Mouse (Mus musculus): ENCODE measurements around the gene Azin2.

Gene Azin2

DNA sequence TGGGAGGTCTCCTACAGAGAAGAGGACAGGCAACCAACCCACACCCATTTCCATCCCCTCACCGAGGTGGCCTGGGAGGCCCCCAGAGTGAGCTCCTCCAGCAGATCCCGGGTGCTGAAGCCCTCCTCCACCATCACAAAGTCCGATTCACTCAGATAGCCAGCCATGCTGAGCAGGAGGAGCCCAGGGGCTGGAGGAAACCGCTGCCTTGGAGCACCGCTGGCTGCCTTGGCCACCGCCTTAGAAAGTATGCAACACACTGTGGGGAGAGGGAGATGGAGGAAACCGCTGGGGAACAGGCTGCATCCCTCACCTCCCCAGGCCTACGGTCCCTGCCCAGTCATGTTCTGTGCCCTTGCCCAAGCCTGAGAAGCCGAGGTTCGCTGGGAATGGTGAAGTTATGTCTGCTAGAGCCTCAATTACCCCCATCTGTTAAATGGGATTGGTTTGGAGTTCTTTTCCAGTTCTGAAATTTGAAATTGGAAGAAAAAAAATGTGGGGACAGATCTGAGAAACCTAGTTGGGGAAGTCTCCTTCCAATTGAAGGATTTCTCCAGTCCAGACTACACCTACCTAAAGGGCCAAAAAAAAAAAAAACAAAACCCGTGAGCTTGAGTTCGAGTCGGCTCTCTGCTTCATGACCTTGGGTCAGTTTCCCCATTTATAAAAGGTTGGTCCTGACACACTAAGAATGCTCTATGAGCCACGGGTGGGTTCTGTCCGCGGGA is 777 bp downstream of the Azin2 start:
- no peak for TF ChIP-seq GATA4 (IDR thresholded peaks at IDR 0.05; ENCODE audit: insufficient replicate concordance, low read length)

DNA sequence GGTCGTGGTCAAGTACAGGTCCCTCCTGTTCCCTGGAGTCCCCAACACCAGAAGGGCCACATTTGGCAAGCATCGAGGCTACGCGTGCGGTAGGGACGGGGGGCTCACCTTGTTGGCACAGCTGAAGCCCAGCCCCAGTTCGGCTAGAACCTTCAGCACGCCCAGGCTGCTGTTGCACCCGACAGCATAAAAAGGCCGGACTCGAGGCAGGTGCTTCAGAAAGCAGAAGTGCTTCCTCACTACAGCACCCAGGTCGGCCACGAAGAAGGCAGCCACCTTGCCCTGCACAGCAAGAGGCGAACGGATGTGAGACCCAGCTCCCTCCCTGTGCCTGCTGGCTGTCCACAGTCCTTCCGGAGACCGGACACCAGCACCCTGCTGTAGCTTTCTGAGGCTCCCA is 2.6 kb downstream of the Azin2 start:
- no peak for TF ChIP-seq GATA4 (IDR thresholded peaks at IDR 0.05; ENCODE audit: insufficient replicate concordance, low read length)

DNA sequence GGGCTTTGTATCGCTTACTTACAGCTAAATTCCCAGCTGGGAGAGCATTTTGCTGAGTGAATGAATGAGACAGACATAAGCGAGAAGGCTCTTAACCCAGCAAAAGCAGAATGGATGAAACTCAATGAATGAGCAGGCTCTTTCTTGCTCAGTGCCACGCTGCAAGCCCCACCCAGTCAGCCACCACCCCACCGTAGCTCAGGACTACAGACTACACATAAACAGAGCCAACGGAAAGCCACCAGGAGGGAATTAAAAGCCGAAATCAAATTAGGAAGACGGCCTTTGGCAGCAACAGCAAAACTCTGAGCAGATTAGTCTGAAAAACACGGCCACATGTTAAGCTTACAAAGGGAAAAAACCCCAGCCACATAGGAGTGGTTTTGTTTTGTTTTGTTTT is 3.4 kb downstream of the Azin2 start:
- no peak for TF ChIP-seq GATA4 (IDR thresholded peaks at IDR 0.05; ENCODE audit: insufficient replicate concordance, low read length)

DNA sequence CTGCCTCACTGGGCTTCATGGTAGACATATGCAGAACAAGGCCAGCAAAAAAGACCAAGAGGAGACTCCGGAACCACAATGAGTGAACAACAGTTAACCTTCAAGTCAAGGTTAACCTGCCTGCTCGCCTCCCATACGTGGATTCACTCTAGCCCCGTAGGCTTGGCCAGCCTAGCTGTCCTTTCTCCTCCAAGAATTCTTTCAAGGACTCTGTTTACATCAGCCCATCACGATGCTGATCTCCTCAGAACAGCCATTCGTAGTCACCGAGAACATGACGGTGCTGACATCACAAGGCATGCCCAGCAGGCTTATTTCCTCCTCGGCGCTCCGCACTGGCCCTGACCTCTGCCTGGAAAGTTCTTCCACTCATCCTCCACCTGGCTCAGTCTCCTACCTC is 4.1 kb downstream of the Azin2 start:
- no peak for TF ChIP-seq GATA4 (IDR thresholded peaks at IDR 0.05; ENCODE audit: insufficient replicate concordance, low read length)

DNA sequence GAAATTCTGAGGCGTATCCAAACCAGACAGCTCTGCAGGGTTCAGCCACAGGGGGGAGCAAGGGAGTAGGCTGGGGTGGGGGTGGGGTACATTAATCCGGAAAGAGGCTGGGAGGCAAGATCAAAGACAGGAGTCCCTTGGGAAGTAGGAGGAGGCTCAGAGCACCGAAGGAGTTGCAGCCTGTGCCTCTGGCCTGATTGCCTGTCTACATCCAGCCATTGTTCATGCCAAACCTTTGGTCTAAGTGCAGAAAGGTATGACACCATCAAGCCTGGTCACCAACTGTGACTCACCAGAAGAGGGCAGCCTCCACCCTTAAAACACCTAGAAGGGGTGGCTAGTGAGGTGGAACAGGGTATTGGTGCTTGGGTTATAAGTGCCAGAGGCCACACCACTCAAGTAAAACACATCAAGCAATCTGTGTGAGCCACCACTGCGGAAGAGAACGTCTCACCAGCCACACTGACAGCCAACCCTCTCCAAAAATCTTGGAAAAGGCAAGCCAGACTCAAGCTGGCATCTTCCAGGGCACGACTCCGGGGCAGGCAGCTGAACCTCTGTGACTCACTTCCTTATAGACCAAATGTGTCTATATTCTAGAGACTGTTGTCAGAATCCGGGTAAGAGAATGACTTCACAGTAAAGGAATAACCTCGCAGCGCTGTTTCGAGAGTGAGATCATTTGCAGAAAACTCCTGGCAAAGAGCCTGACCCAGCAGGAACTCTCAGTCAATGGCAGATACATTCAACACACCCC is 4.9 kb downstream of the Azin2 start:
- no peak for TF ChIP-seq GATA4 (IDR thresholded peaks at IDR 0.05; ENCODE audit: insufficient replicate concordance, low read length)

DNA sequence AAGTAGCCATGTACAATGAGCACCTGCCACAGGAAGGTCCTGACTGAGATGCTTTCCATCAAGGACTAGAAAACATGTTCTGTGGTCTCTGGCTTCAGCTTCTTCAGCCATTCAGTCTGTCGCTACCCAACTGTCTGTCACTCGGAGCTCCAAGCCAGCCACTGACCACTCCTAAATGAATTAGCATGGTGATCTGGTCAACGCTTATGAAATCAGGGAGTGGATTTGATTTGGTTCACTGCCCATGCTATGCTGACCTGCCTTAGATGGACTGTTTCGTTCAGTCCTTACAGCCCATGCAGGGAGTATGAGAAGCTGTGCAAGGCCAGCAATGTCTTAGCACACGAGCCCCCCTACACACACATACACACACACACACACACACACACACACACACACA is 8.4 kb downstream of the Azin2 start:
- TF ChIP-seq GATA4 (IDR thresholded peaks at IDR 0.05; ENCODE audit: insufficient replicate concordance, low read length): no peak

DNA sequence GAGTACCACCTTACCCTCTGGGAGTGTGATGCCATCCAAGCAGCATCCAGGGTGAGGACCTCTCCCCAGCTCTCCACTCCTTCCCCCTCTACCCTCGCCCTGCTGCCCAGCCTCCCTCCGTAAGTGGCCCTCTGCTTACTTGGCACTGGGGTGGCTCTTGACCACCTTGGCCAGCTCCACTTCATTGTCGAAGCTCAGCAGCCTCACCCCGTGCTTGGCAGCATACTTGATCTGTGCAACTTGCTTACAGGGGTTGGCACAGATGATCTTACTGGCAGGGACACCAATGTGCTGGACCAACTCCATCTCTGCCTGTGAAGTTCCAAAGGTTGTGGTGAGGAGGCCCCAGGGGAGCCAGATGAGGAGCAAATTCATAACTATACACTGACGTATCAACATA is 11.8 kb downstream of the Azin2 start:
- TF ChIP-seq GATA4 (IDR thresholded peaks at IDR 0.05; ENCODE audit: insufficient replicate concordance, low read length): no peak

DNA sequence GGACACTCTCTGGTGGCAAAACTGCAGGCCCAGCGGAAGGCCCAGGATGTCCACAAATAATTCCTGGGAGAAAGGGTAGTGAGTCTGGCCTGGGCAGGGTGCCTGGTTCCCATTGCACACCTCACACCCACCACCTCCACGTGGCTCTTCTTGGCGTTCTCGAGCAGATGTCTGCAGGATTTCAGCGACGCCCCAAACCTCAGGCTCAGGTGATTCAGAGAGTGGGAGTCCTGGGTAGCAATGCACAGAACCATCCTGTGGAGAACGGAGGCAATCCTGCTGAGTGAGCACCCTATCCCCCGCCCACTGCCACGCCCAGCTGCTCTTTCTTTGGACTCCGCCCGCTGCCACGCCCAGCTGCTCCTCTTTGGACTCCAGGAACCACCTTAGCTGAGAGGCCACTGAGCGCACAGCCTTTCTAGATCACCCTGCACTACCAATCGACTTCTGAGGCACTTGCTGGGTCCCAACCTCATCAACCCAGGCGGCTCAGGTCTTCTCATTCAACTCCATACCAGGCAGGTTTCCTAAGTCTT is 12.7 kb downstream of the Azin2 start:
- no peak for TF ChIP-seq GATA4 (IDR thresholded peaks at IDR 0.05; ENCODE audit: insufficient replicate concordance, low read length)

DNA sequence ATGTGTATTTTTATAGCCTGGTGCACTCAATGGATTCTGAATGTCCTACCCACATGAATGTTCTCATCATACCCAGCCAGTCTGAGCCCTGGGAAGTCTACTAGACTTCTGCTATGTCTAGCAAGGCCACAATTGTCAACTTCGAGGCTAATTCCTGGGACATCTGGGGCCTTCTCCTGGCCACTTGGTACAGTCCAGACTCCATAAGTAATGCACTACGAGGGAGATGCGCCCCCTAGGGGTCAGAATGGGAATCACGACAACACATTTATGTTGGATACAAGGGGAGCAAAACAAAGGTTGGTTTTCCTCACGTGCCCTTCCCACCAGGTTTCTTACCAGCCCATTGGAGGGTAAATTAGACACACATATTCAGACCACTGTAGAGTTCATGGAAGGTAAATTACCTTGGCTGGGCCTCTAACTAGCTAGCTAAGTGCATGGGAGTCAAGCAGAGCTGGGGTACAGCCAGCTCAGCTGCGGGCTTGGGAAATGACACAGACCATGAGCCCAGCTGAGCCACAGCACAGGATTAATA is 14.0 kb downstream of the Azin2 start:
- no peak for TF ChIP-seq GATA4 (IDR thresholded peaks at IDR 0.05; ENCODE audit: insufficient replicate concordance, low read length)

DNA sequence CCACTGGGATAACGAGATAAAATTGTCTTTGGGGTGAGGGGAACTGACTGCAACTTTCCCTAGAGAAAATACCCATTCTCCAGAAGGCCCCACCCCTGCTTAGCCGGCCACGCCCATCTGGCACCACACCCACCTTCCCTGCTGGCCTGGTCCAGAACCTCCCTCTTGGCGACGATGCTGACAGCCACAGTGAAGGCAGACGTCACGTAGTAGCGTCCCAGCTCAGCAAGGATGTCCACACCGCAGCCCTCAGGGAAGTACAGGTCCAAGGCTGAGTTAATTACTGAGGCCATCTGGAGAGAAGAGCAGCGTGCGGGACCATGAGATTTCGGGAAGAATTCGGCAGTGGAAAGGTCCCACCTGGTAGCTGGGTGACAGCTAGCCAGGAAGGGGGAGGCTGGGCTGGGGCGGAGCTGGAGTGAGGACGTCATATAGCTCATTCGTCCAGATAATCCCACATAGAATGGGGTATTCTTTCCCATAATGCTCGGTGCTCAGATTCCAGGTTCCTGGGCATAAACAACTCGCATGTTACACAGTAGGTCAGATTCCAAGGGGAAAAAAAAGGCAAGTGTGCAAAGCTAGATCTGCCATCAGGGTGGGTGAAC is 14.8 kb downstream of the Azin2 start:
- TF ChIP-seq GATA4 (IDR thresholded peaks at IDR 0.05; ENCODE audit: insufficient replicate concordance, low read length): no peak

DNA sequence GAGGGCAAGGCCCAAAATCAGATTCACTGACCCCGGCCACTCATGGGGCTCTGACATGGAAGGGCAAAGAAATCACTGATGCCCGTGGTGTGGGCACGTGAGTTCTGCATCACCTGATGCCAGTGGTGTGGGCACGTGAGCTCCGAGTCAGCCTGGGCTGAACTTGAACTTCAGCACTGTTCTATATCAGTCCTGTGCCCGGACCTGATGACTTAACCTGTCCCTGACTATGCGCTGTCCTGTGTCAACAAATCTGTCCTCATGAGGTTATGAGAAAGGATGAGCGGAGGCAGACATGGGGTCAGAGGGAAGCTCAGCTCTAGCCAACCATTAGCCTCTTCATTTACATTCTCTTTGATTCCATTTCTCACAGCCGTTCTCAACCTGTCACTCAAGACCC is 15.5 kb downstream of the Azin2 start:
- peak; percentile 19; the same call in 1 of the 2 replicates for TF ChIP-seq GATA4 (IDR thresholded peaks at IDR 0.05; ENCODE audit: insufficient replicate concordance, low read length)

DNA sequence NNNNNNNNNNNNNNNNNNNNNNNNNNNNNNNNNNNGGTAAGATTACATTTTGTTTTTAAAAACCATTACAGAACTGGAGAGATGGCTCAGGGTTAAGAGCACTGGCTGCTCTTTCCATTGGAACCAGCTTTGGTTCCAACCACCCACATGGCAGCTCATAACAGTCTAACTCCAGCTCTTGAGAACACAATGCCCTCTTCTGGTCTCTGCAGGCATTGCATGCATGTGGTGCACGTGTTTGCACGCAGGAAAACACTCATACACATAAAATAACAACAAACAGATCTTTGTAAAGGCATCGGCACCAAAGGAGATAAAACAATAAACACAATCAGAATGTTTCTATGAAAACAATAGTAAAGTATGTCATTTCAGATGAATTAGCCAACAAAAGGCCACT is 19.9 kb downstream of the Azin2 start:
- no peak for TF ChIP-seq GATA4 (IDR thresholded peaks at IDR 0.05; ENCODE audit: insufficient replicate concordance, low read length)

DNA sequence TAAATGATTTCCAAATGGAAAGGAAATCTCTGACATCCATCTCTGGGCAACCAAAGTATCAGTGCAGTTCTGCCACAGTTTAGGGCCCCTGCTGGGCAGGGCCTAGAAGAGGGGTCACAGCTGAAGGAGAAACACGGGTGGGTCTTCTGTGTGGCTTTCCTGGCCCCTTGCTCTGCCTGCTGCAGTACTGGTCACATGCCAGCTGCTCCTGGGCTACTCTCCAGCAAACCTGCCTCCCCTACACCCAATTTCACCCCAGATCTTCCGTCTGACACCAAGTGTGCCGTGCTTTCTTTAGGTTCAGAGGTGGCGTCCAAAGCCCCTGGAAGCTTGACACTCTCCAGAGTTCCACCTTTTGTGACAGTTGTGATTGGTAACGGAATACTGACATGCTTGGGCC is 26.6 kb downstream of the Azin2 start:
- no peak for TF ChIP-seq GATA4 (IDR thresholded peaks at IDR 0.05; ENCODE audit: insufficient replicate concordance, low read length)

DNA sequence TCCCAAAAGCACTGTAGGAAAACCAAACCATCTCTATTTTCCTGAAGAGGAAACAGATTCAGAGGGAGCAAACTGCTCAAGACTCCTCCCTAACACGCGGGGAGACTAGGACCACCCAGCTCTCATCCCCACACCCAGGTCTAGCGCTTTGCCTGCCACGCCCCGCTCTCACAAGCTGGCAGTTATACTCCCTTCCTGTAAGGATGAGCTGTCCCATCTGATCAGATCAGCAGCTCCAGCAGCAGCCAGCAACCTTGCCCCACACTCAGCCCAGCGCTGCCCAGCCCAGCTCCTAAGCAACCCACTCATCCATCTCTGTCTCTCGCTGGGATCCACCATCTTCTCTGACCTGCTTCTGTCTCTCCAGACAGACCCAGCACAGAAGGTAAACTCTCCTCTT is 29.5 kb downstream of the Azin2 start:
- no peak for TF ChIP-seq GATA4 (IDR thresholded peaks at IDR 0.05; ENCODE audit: insufficient replicate concordance, low read length)

DNA sequence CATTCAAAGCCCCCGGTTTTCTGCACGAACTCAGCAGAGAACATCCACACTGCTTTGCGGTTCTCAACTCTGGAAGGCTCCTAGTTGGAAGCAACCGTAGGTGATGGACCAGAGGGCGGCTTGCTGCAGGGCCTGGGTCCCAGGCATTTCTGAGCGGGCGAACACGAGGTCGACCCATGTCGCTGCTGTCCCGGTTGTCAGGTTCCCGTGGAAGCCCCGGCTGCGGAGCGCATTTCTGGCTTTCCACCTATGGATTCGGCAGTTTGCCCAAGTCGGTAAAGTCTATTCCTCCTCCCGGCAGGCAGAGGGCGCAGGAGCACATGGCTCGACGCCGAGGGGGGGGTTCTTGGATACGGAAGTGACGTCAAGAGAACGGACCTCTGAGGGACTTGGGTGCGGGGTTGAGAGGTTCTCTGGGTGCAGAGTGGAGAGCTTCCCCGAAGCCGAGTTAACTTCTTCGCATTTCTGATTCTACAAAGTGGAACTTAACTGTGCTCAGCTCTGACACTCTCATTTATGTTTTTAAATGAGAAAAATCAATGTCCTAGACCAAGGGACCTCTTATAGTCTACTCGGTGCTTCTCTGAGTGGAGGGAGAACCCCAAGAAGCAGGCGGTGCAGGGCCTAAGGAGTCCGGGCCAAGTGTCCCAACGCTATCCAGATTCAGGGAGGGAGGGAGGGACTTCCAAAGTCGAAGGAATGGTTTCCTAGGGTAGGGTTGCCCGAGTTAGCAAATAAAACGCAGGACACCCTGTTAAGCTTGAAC is 37.2 kb downstream of the Azin2 start:
- no peak for TF ChIP-seq GATA4 (IDR thresholded peaks at IDR 0.05; ENCODE audit: insufficient replicate concordance, low read length)

All from liver, adult (tissue).